Mouse (Mus musculus) megakaryocyte, embryonic 14.5 days (primary cell): ENCODE measurements around the gene Eef2k. TPM values are rescaled to one million over a fixed set of nuclear protein-coding genes. Genes with fewer than 3 reads are reported as not detected.
"Not testable (repeated sequence)": the region's sequence is repeated elsewhere in the genome, so short reads cannot be mapped to it uniquely, and the experiment has no call there.

ENCODE experiments used
- H3K27me3 ChIP-seq: replicated peaks from 2 replicates; pipeline ENCODE3; 2012; ENCODE audit warnings: inconsistent platforms
- H3K36me3 ChIP-seq: replicated peaks from 2 replicates; pipeline ENCODE3; 2012; ENCODE audit warnings: low read length, inconsistent platforms, mixed read lengths
- H3K4me1 ChIP-seq: 2 replicates; pipeline ENCODE4 v1.6.1; 2012; ENCODE audit warnings: inconsistent platforms
- H3K4me3 ChIP-seq: replicated peaks from 2 replicates; pipeline ENCODE3; 2012; ENCODE audit warnings: moderate library complexity, mild to moderate bottlenecking, inconsistent platforms
- H3K9me3 ChIP-seq: 2 replicates; pipeline ENCODE4 v1.6.1; 2012; ENCODE audit warnings: inconsistent platforms
- FLI1 ChIP-seq: IDR thresholded peaks from 2 replicates; pipeline ENCODE4 v1.6.1; 2012; ENCODE audit warnings: low read length, inconsistent platforms, mixed read lengths
- GATA1 ChIP-seq: IDR thresholded peaks from 3 replicates; pipeline ENCODE4 v1.6.1; 2012; ENCODE audit warnings: mixed read lengths, low read length, inconsistent platforms, borderline replicate concordance
- polyA plus RNA-seq: library from polyadenylated mRNA; stranded (reverse); fragments of >175 nt; gene quantifications from 2 replicates; pipeline ENCODE4 v1.2.3, GENCODE M21; 2012; ENCODE audit warnings: low replicate concordance; ENCODE audit not compliant: insufficient read depth

Eef2k gene
- polyA plus RNA-seq, 1 experiment = 42.9 TPM

DNA sequence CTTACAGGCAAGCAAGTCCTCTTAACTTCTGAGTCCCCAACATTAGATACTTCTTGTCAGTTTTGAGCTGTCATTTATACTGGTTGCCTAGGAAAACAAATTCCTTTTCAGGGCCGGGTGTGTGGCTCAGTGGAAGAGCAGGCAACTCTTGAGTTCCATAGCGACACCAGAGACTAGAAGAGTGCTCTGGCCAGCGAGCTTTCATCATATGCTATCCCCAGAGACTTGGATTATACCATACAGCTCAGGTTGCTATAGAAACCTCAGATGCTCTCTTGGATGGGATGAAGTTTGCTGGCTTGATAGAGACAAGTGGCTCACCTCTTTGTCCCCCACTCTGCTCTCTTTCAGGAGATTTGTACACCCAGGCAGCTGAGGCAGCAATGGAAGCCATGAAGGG, 60.3 kb downstream of the Eef2k start:
- Histone ChIP-seq H3K36me3 (peaks cover 75% of the 10 kb centered on the region), H3K4me1 (peaks cover 24% of the 10 kb centered on the region), H3K27me3 (no peaks in the 10 kb centered on the region), H3K4me3 (no peak overlapping the region), H3K9me3 (no peaks in the 10 kb centered on the region)
- TF ChIP-seq FLI1 (no peak), GATA1 (no peak)

DNA sequence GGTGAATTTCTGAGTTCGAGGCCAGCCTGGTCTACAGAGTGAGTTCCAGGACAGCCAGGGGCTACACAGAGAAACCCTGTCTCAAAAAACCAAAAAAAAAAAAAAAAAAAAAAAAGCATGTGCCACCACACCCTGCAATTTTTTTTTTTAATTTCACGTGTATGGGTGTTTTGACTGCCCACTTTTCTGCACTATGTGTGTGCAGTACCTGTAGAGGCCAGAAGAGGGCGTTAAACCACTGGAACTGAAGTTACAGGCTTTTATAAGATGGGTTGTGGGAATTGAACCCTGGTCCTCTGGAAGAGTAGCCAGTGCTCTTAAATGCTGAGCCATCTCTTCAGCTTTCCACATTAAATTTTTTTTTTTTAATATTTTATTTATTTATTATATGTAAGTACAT, 67.5 kb downstream of the Eef2k start:
- Histone ChIP-seq H3K4me1 (peaks cover 14% of the 10 kb centered on the region), H3K36me3 (peaks cover 14% of the 10 kb centered on the region)
- not testable (repeated sequence) for H3K4me3 ChIP-seq, H3K9me3 ChIP-seq, H3K27me3 ChIP-seq

- H3K27me3 ChIP-seq, H3K4me3 ChIP-seq, H3K9me3 ChIP-seq, H3K36me3 ChIP-seq: not testable (repeated sequence)
- peaks cover 22% of the 10 kb centered on the region for H3K4me1 ChIP-seq
These were observed 68.6 kb downstream of the Eef2k start for GRCm38 (mm10) chr7:120911268-120911667.

- Histone ChIP-seq H3K9me3 (no peaks in the 10 kb centered on the region), H3K27me3 (no peaks in the 10 kb centered on the region), H3K36me3 (no peaks in the 10 kb centered on the region), H3K4me1 (peaks cover 28% of the 10 kb centered on the region), H3K4me3 (no peak overlapping the region)
- TF ChIP-seq FLI1 = no peak
- TF ChIP-seq GATA1 = no peak
These were observed 70.7 kb downstream of the Eef2k start for GRCm38 (mm10) chr7:120913332-120913731.

GRCm38 (mm10) chr7:120916262-120916875, 73.7 kb downstream of the Eef2k start:
- H3K4me1 ChIP-seq = peaks cover 55% of the 10 kb centered on the region
- no peak for TF ChIP-seq GATA1
- no peak for TF ChIP-seq FLI1
- peak overlapping the region; percentile 95 for H3K4me3 ChIP-seq

GRCm38 (mm10) chr7:120917279-120917591, 74.6 kb downstream of the Eef2k start:
- Histone ChIP-seq H3K9me3 (no peaks in the 10 kb centered on the region), H3K27me3 (no peaks in the 10 kb centered on the region), H3K4me1 (peaks cover 58% of the 10 kb centered on the region), H3K36me3 (peaks cover 6% of the 10 kb centered on the region), H3K4me3 (peak overlapping the region; percentile 95)
- TF ChIP-seq GATA1 (no peak), FLI1 (no peak)

More at GRCm38 (mm10) chr7:120916262-120916875, 73.7 kb downstream of the Eef2k start:
- Histone ChIP-seq H3K36me3 (no peaks in the 10 kb centered on the region), H3K9me3 (no peaks in the 10 kb centered on the region), H3K27me3 (no peaks in the 10 kb centered on the region)

- no peak for TF ChIP-seq FLI1
- TF ChIP-seq GATA1 = no peak
- H3K36me3 ChIP-seq = peaks cover 12% of the 10 kb centered on the region
These were observed 75.2 kb downstream of the Eef2k start, which contains the start of gene Polr3e for GRCm38 (mm10) chr7:120917592-120918461. Polr3e (plus strand) TSS chr7:120917744.

GRCm38 (mm10) chr7:120918526-120918962, 75.9 kb downstream of the Eef2k start:
- H3K27me3 ChIP-seq = no peaks in the 10 kb centered on the region
- no peaks in the 10 kb centered on the region for H3K9me3 ChIP-seq
- H3K36me3 ChIP-seq = peaks cover 19% of the 10 kb centered on the region
- peaks cover 59% of the 10 kb centered on the region for H3K4me1 ChIP-seq
- TF ChIP-seq GATA1 (no peak), FLI1 (no peak)
- peak overlapping the region; percentile 95 for H3K4me3 ChIP-seq

More at GRCm38 (mm10) chr7:120917592-120918461, 75.2 kb downstream of the Eef2k start, which contains the start of gene Polr3e:
- H3K4me3 ChIP-seq = peak within 1 kb of the TSS; percentile 95
- no peaks in the 10 kb centered on the region for H3K27me3 ChIP-seq
- peaks cover 58% of the 10 kb centered on the region for H3K4me1 ChIP-seq
- no peaks in the 10 kb centered on the region for H3K9me3 ChIP-seq

GRCm38 (mm10) chr7:120933110-120933509, 90.5 kb downstream of the Eef2k start:
- H3K4me3 ChIP-seq = no peak overlapping the region
- H3K27me3 ChIP-seq = no peaks in the 10 kb centered on the region
- TF ChIP-seq FLI1 (no peak), GATA1 (no peak)
- peaks cover 100% of the 10 kb centered on the region for H3K36me3 ChIP-seq
- H3K4me1 ChIP-seq = peaks cover 4% of the 10 kb centered on the region; the same call in 1 of the 2 replicates
- H3K9me3 ChIP-seq = no peaks in the 10 kb centered on the region

DNA sequence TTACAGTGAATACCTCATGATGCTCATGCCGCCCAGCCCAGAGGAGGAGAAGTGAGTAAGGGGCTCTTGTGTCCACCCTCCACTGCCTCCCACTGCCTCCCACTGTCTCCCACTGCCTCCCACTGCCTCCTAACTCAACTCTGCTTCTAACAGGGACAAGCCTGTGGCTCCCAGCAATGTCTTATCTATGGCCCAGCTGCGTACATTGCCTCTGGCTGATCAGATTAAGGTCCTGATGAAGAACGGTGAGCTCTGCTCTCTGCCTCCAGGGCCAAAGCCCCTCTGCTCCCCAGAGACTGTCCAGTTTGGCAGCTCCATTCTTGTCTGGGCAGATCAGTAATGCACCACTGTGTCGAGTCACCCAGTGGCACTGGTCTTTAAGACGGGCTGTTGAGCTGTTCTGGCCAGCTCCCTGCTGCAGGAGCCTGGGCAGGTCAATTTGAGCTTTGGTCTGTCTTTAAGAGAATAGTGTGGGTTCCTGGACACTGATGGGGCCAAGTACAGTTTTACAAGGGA, 91.1 kb downstream of the Eef2k start:
- Histone ChIP-seq H3K36me3 (peaks cover 100% of the 10 kb centered on the region), H3K4me3 (no peak overlapping the region), H3K27me3 (no peaks in the 10 kb centered on the region), H3K9me3 (no peaks in the 10 kb centered on the region), H3K4me1 (peaks cover 4% of the 10 kb centered on the region; the same call in 1 of the 2 replicates)
- TF ChIP-seq FLI1 (no peak), GATA1 (no peak)
